Mouse (Mus musculus): ENCODE results near the gene Nup210l. TPM values are rescaled to one million over a fixed set of nuclear protein-coding genes. Genes with fewer than 3 reads are reported as not detected.
A peak's percentile ranks its signal among the peaks of the same experiment; 100 is the strongest.

Gene Nup210l
- polyA plus RNA-seq, 1 experiment = not detected

DNA sequence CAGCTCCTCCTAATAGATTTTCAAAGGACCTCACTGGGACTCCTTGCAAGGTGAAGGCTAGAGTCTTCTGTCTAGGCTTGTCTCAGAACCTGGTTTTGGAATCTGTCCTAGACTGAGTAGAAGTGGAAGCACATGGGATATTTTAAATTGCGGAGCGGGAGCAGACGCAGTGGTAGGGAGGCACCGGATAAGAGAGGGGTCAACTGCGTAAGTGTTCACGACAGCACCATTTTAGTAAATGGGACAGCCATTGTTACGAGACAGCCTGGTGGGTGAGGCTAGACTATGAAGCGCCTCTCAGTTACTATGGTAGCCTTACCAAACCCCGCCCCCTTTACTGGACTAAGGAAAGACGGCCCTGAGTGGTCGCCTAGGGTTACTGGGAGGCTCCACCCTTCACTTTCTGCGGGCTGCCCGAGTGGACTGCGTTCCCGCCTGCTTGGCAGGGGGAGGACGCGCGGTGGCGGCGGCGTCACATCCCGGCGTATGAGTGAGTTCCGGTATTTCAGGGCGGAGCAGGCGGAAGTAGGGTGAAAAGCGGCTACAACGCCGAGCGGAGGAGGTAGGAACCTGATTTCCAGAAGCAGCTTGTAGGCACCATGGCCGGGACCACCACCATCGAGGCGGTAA, 24.7 kb upstream of the Nup210l start:
- no peaks in the 10 kb centered on the region for H3K9me3 ChIP-seq
- peaks cover 17% of the 10 kb centered on the region for H3K36me3 ChIP-seq (replicated peaks; ENCODE audit: low read length)
- peaks cover 65% of the 10 kb centered on the region for H3K4me1 ChIP-seq
- peak overlapping the region; percentile 99 for H3K4me3 ChIP-seq (replicated peaks)
- no peaks in the 10 kb centered on the region for H3K27me3 ChIP-seq (replicated peaks)
- TF ChIP-seq FLI1 (IDR thresholded peaks at IDR 0.05; ENCODE audit: low read length) = no peak
- no peak for TF ChIP-seq GATA1 (IDR thresholded peaks at IDR 0.05; ENCODE audit: borderline replicate concordance, low read length)

- Histone ChIP-seq H3K9me3 (no peaks in the 10 kb centered on the region), H3K27me3 (replicated peaks) (no peaks in the 10 kb centered on the region), H3K4me3 (replicated peaks) (peak overlapping the region; percentile 99), H3K4me1 (peaks cover 71% of the 10 kb centered on the region), H3K36me3 (replicated peaks; ENCODE audit: low read length) (peaks cover 22% of the 10 kb centered on the region)
- TF ChIP-seq FLI1 (IDR thresholded peaks at IDR 0.05; ENCODE audit: low read length) (peak; percentile 62; the same call in 1 of the 2 replicates), GATA1 (IDR thresholded peaks at IDR 0.05; ENCODE audit: borderline replicate concordance, low read length) (no peak)
Observed at GRCm38 (mm10) chr3:90079763-90080497, 24.0 kb upstream of the Nup210l start.

DNA sequence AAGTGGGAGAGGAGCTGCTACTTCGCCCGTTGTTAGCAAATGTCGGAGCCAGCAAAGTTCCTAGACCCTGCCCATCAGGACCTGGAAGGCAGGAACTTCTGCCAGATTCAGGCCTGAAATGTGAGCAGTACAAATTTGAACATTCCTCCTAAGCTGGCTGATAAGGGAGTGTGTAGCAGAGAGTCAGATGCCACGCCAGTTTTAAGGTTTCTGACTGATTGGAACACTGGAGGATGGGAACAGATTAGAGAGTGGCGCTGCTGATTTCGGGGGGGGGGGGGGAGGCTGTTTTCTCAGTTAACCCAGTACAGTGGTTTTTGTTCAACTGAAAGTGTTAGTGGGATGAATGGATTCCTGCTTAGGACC, 23.5 kb upstream of the Nup210l start:
- peaks cover 77% of the 10 kb centered on the region for H3K4me1 ChIP-seq
- H3K36me3 ChIP-seq (replicated peaks; ENCODE audit: low read length) = peaks cover 23% of the 10 kb centered on the region
- H3K27me3 ChIP-seq (replicated peaks) = no peaks in the 10 kb centered on the region
- no peaks in the 10 kb centered on the region for H3K9me3 ChIP-seq
- TF ChIP-seq FLI1 (IDR thresholded peaks at IDR 0.05; ENCODE audit: low read length) = no peak
- no peak for TF ChIP-seq GATA1 (IDR thresholded peaks at IDR 0.05; ENCODE audit: borderline replicate concordance, low read length)
- peak overlapping the region; percentile 99 for H3K4me3 ChIP-seq (replicated peaks)

DNA sequence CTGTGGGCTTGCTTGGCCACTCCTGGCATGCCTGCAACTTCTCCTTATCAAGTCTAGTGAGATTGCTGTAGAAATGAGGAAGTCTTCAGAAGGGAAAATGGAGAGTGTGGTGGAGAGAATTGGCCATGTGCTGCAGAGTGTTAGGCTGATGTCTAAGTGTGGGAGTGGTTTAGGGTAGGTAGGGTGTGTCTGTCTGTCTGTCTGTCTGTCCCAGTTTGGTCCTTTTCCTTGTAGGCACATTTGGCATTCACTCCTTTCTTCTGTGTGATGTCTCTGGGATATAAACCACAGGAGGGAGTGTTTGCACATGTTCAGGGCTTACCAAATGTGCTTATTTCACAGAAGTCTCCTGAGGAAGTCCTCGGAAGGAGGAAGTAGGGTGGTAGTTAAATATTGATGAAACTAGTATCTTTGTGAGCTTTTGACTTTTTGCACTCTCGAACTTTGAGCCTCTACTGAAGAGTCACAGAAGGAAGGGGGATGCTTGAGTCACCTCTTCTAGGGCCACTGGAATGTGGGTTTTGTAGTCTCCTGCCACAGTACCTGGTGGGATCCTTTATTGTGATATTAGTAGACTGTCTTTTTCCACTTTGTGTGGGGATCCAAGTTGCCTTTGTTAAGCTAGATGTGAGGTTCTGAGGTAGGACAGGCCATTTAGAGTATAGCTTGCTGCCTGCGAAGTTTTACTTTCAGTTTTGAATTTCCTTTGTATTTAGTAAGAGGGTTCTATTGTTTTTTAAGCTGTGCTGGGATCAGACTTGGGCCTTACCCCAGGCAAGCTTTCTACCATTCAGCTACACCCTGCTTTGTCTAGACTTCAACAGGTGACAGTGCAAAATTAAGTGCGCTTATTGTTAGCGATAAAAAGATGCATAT, 22.3 kb upstream of the Nup210l start:
- peaks cover 35% of the 10 kb centered on the region for H3K36me3 ChIP-seq (replicated peaks; ENCODE audit: low read length)
- no peak for TF ChIP-seq FLI1 (IDR thresholded peaks at IDR 0.05; ENCODE audit: low read length)
- no peak for TF ChIP-seq GATA1 (IDR thresholded peaks at IDR 0.05; ENCODE audit: borderline replicate concordance, low read length)
- no peaks in the 10 kb centered on the region for H3K27me3 ChIP-seq (replicated peaks)
- peaks cover 83% of the 10 kb centered on the region for H3K4me1 ChIP-seq
- H3K4me3 ChIP-seq (replicated peaks) = peak overlapping the region; percentile 91
- H3K9me3 ChIP-seq = no peaks in the 10 kb centered on the region

DNA sequence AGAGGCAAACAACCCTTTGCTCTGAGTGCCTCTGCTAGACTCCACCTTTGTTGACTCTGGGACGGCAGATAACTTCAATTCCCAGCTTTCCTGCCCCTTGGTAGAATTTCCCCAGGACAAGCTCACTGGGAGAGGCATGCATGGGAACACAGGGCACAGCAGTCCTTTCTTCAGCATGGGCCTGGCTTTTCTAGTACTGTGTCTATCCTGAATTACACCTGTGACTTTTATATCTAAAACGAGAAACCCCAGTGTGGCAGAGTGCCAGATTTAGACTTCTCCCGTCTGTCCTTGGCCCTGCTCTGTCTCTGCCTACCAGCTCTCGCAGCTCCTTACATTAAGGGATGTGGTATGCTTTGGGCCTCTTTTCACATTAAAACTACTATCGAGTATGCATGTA, 20.9 kb upstream of the Nup210l start:
- Histone ChIP-seq H3K4me1 (peaks cover 75% of the 10 kb centered on the region), H3K27me3 (replicated peaks) (no peaks in the 10 kb centered on the region), H3K9me3 (no peaks in the 10 kb centered on the region), H3K36me3 (replicated peaks; ENCODE audit: low read length) (peaks cover 49% of the 10 kb centered on the region), H3K4me3 (replicated peaks) (peak overlapping the region; percentile 87)
- no peak for TF ChIP-seq GATA1 (IDR thresholded peaks at IDR 0.05; ENCODE audit: borderline replicate concordance, low read length)
- no peak for TF ChIP-seq FLI1 (IDR thresholded peaks at IDR 0.05; ENCODE audit: low read length)

- H3K27me3 ChIP-seq (replicated peaks) = no peaks in the 10 kb centered on the region
- TF ChIP-seq GATA1 (IDR thresholded peaks at IDR 0.05; ENCODE audit: borderline replicate concordance, low read length) = no peak
- no peak for TF ChIP-seq FLI1 (IDR thresholded peaks at IDR 0.05; ENCODE audit: low read length)
- H3K36me3 ChIP-seq (replicated peaks; ENCODE audit: low read length) = peaks cover 57% of the 10 kb centered on the region
- peak overlapping the region; percentile 87 for H3K4me3 ChIP-seq (replicated peaks)
- H3K9me3 ChIP-seq = no peaks in the 10 kb centered on the region
- peaks cover 71% of the 10 kb centered on the region for H3K4me1 ChIP-seq
Observed at GRCm38 (mm10) chr3:90083698-90084324, 20.1 kb upstream of the Nup210l start.

DNA sequence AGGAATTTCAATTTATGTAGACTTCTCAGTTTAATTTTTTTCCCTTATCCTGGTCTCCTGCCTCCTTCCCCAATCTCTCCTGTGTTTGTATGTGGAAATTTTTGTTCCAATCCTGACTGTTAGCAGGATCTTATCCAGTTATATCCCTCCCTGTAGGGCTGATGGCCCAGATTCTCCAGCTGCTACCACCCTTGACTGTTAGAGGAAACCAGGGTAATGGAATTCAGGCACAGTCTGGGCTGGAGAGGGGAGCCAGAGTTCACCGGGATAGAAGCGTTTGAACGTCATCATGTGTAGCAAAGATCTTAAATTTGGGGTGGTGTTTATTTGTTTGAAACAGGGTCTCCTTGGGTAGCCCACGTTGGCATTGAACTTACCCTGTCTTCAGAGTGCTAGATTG, 19.1 kb upstream of the Nup210l start:
- Histone ChIP-seq H3K36me3 (replicated peaks; ENCODE audit: low read length) (peaks cover 66% of the 10 kb centered on the region), H3K9me3 (no peaks in the 10 kb centered on the region), H3K4me3 (replicated peaks) (peak overlapping the region; percentile 87), H3K27me3 (replicated peaks) (no peaks in the 10 kb centered on the region), H3K4me1 (peaks cover 67% of the 10 kb centered on the region)
- TF ChIP-seq GATA1 (IDR thresholded peaks at IDR 0.05; ENCODE audit: borderline replicate concordance, low read length) (no peak), FLI1 (IDR thresholded peaks at IDR 0.05; ENCODE audit: low read length) (no peak)

DNA sequence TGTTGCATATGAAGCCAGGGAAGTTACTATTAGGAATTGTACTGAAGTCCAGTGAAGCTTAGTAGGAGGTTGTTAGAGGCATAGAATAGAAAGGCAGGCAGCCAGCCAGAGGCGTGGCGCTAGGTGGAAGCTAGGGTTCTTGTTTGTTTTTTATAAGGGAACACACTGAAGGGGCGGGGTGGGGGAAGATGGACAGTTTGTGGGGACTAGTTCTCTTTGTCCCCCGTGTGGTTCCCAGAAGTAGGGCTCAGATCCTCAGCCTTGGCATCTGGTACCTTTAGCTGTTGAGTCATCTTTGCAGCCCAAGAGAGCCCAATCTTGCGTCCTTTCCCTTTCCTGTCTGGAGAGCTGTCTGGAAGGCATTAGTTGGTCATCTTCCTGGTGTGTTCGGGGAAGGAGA, 18.7 kb upstream of the Nup210l start:
- Histone ChIP-seq H3K4me3 (replicated peaks) (peak overlapping the region; percentile 87), H3K4me1 (peaks cover 68% of the 10 kb centered on the region), H3K36me3 (replicated peaks; ENCODE audit: low read length) (peaks cover 71% of the 10 kb centered on the region), H3K9me3 (no peaks in the 10 kb centered on the region), H3K27me3 (replicated peaks) (no peaks in the 10 kb centered on the region)
- TF ChIP-seq FLI1 (IDR thresholded peaks at IDR 0.05; ENCODE audit: low read length) (no peak), GATA1 (IDR thresholded peaks at IDR 0.05; ENCODE audit: borderline replicate concordance, low read length) (no peak)

DNA sequence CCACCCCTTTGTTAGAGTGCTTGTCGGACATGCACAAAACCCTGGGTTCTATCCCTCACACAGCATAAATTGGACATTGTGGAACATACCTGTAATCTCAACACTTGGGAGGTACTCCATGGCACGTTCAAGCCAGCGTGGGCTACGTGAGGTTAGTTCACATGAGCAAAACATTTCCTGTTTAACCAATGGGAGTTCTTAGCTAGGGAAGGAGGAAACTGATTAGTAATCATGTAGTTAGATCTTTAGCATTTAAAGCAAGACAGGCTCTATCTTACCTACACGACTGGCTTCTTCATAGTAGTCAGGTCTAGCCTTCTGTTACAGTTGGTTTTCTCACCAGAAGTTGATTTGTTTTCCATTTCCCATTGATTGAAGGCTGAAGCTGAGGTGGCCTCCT, 17.9 kb upstream of the Nup210l start:
- TF ChIP-seq GATA1 (IDR thresholded peaks at IDR 0.05; ENCODE audit: borderline replicate concordance, low read length) (no peak), FLI1 (IDR thresholded peaks at IDR 0.05; ENCODE audit: low read length) (no peak)
- no peaks in the 10 kb centered on the region for H3K27me3 ChIP-seq (replicated peaks)
- H3K9me3 ChIP-seq = no peaks in the 10 kb centered on the region
- H3K4me1 ChIP-seq = peaks cover 68% of the 10 kb centered on the region
- H3K4me3 ChIP-seq (replicated peaks) = peak overlapping the region; percentile 87
- peaks cover 79% of the 10 kb centered on the region for H3K36me3 ChIP-seq (replicated peaks; ENCODE audit: low read length)
